Comparison of ENCODE assay signal across 22 mouse cellular contexts in genomic region chr1:127422565-127422964, GRCm38 (mm10).
DNase-seq lines count a peak whose midpoint lies in the region; ATAC-seq and TF ChIP-seq lines count a peak whose summit lies in the region.
"Had no signal": no experiment of that assay in that cellular context is flagged by ENCODE, and none has a peak within 500 bp of the region (broad histone marks: within the 10 kb centered on the region; RNA-seq: fewer than 3 reads in every experiment).

No protein-coding gene starts in this region.

- no peak for ATAC-seq in hindbrain, postnatal 0 days
- ATAC-seq in hindbrain, embryonic 11.5 days (ENCODE audit: low FRiP score), result no peak
- ATAC-seq: inflammation-experienced regulatory T-cells, adult 6 months; midbrain, embryonic 13.5 days had no signal

- H3K27ac ChIP-seq in hindbrain, postnatal 0 days, result no peak overlapping the region
- no peak overlapping the region for H3K27ac ChIP-seq in hindbrain, embryonic 11.5 days (ENCODE audit: low read depth, low read length)
- H3K27ac ChIP-seq: gastrocnemius, adult 2 months; hindbrain, embryonic 13.5 days; limb, embryonic 13.5 days; liver, embryonic 13.5 days; midbrain, embryonic 13.5 days had no signal

- no peak overlapping the region for H3K4me3 ChIP-seq in hindbrain, postnatal 0 days (ENCODE audit: low read length)
- no peak overlapping the region for H3K4me3 ChIP-seq in hindbrain, embryonic 11.5 days (ENCODE audit: low read depth, low read length)
- H3K4me3 ChIP-seq: erythroblast, embryonic 14.5 days; gastrocnemius, adult 2 months; hindbrain, embryonic 13.5 days; limb, embryonic 13.5 days; liver, embryonic 13.5 days; megakaryocyte, embryonic 14.5 days; midbrain, embryonic 13.5 days had no signal

- DNase-seq in cerebellum, adult 11 months, result peak; percentile 16
- no peak for DNase-seq in cerebellum, adult 9-11 months
- DNase-seq in hindbrain, postnatal 0 days (ENCODE audit: low spot score), result peak; percentile 56
- DNase-seq in hindbrain, embryonic 11.5 days (ENCODE audit: low spot score), result no peak
- peak; percentile 36 to 54 for DNase-seq in cerebellum, adult 18-20 months
- peak; percentile 50 to 70 for DNase-seq in cerebellum, postnatal 25 days
- DNase-seq in retina, embryonic 14.5 days (ENCODE audit: low spot score), result no peak
- no peak for DNase-seq in B cell, adult 2 months
- DNase-seq: adrenal gland, postnatal 14 days; gastrocnemius, adult 2 months; kidney, adult 18-20 months; kidney, postnatal 10 days; liver, embryonic 13.5 days; lung, embryonic 14.5 days; right cerebral cortex, postnatal 25 days; spleen, adult 18-20 months had no signal

- 58% methylated on average over 4 of the region's 4 CpGs for WGBS in hindbrain, postnatal 0 days
- WGBS in hindbrain, embryonic 11.5 days, result 90% methylated on average over 4 of the region's 4 CpGs

- peaks cover 31% of the 10 kb centered on the region for H3K4me1 ChIP-seq in hindbrain, postnatal 0 days (ENCODE audit: insufficient read depth, low read length)
- H3K4me1 ChIP-seq in hindbrain, embryonic 11.5 days (replicated peaks; ENCODE audit: control insufficient read depth, insufficient read depth, low read length), result no peaks in the 10 kb centered on the region
- H3K4me1 ChIP-seq: liver, embryonic 13.5 days had no signal

- no peak overlapping the region for H3K9ac ChIP-seq in hindbrain, postnatal 0 days (replicated peaks; ENCODE audit: low read length)
- H3K9ac ChIP-seq in hindbrain, embryonic 11.5 days (ENCODE audit: low read depth, low read length), result no peak overlapping the region
- H3K9ac ChIP-seq: hindbrain, embryonic 13.5 days; limb, embryonic 13.5 days; liver, embryonic 13.5 days; lung, embryonic 14.5 days; midbrain, embryonic 13.5 days had no signal

- H3K36me3 ChIP-seq in hindbrain, postnatal 0 days (ENCODE audit: insufficient read depth, low read length), result no peaks in the 10 kb centered on the region
- no peaks in the 10 kb centered on the region for H3K36me3 ChIP-seq in hindbrain, embryonic 11.5 days (ENCODE audit: control insufficient read depth, insufficient read depth, low read length)
- H3K36me3 ChIP-seq: liver, embryonic 13.5 days had no signal

- H3K27me3 ChIP-seq in hindbrain, postnatal 0 days (ENCODE audit: insufficient read depth, low read length), result no peaks in the 10 kb centered on the region
- no peaks in the 10 kb centered on the region for H3K27me3 ChIP-seq in hindbrain, embryonic 11.5 days (ENCODE audit: control insufficient read depth, insufficient read depth, low read length)
- H3K27me3 ChIP-seq: hindbrain, embryonic 13.5 days; limb, embryonic 13.5 days; liver, embryonic 13.5 days; megakaryocyte, embryonic 14.5 days; midbrain, embryonic 13.5 days had no signal

- no peaks in the 10 kb centered on the region for H3K9me3 ChIP-seq in hindbrain, postnatal 0 days (ENCODE audit: low read length)
- no peaks in the 10 kb centered on the region for H3K9me3 ChIP-seq in hindbrain, embryonic 11.5 days (ENCODE audit: control insufficient read depth, low read length)
- H3K9me3 ChIP-seq: hindbrain, embryonic 13.5 days; limb, embryonic 13.5 days; liver, embryonic 13.5 days; megakaryocyte, embryonic 14.5 days; midbrain, embryonic 13.5 days had no signal

- H3K4me2 ChIP-seq in hindbrain, postnatal 0 days (ENCODE audit: low read depth, low read length), result no peak overlapping the region
- H3K4me2 ChIP-seq in hindbrain, embryonic 11.5 days (replicated peaks; ENCODE audit: low read depth, low read length), result no peak overlapping the region
- H3K4me2 ChIP-seq: hindbrain, embryonic 13.5 days; limb, embryonic 13.5 days; liver, embryonic 13.5 days; lung, embryonic 14.5 days; midbrain, embryonic 13.5 days had no signal

- no peak for TF ChIP-seq CTCF in hindbrain, postnatal 0 days (IDR thresholded peaks at IDR 0.05; ENCODE audit: low read depth)

Comparison
In these comparisons a context has a peak if more than half of its experiments do, and no peak if none do; other contexts are left out.
1. DNase-seq: peak in cerebellum, adult 11 months (single experiment), hindbrain, postnatal 0 days (single experiment), cerebellum, adult 18-20 months (2 of 2) and cerebellum, postnatal 25 days (2 of 2); none in cerebellum, adult 9-11 months (single experiment), hindbrain, embryonic 11.5 days (single experiment), retina, embryonic 14.5 days (single experiment) and B cell, adult 2 months (0 of 2).